Mouse (Mus musculus): ENCODE data around the gene Mthfsl. TPM values are rescaled to one million over a fixed set of nuclear protein-coding genes. Genes with fewer than 3 reads are reported as not detected.

The Mthfsl gene
- polyA plus RNA-seq, 1 experiment from 2014 or later: 23.6 TPM

Other genes starting within 250 kb of the Mthfsl start
- gene Syncrip, start 237.7 kb downstream of the Mthfsl start, polyA plus RNA-seq (2016; fragmentation: Nextera tagmentation; extraction: Ambion mirVana): 110 and 115 TPM in 2 replicates
- gene Zfp949, start 172.3 kb downstream of the Mthfsl start, polyA plus RNA-seq (2016; fragmentation: Nextera tagmentation; extraction: Ambion mirVana): 5.9 and 9.1 TPM in 2 replicates
- 0.06 and 0.24 TPM in 2 replicates for gene Trim43a, start 139.4 kb downstream of the Mthfsl start, polyA plus RNA-seq (2016; fragmentation: Nextera tagmentation; extraction: Ambion mirVana)
- not detected in 2 replicates for gene Bcl2a1d, start 11.6 kb upstream of the Mthfsl start, polyA plus RNA-seq (2016; fragmentation: Nextera tagmentation; extraction: Ambion mirVana)
- 0.06 TPM in 1 of 2 replicates, not detected in the other for gene Trim43c, start 118.9 kb upstream of the Mthfsl start, polyA plus RNA-seq (2016; fragmentation: Nextera tagmentation; extraction: Ambion mirVana)
- not detected in 2 replicates for gene Bcl2a1a, start 236.6 kb upstream of the Mthfsl start, polyA plus RNA-seq (2016; fragmentation: Nextera tagmentation; extraction: Ambion mirVana)